Mouse (Mus musculus) bone marrow, adult 2 months (tissue): ENCODE data around the gene Olfr270.

Experiments used
- CTCF ChIP-seq: fragments of 200-500 bp; IDR thresholded peaks from 2 replicates; pipeline ENCODE4 v1.5.1; 2011; ENCODE audit warnings: low read length, control low read depth; ENCODE audit not compliant: control insufficient read depth, insufficient read depth
- POLR2A ChIP-seq: fragments of 200-500 bp; IDR thresholded peaks from 2 replicates; pipeline ENCODE4 v1.6.1; 2011; ENCODE audit warnings: low read depth, mild to moderate bottlenecking, control low read depth, low read length, borderline replicate concordance; ENCODE audit not compliant: control insufficient read depth

GRCm38 (mm10) chr4:52917311-52917688 lies 47.0 kb upstream of the Olfr270 start:
- TF ChIP-seq CTCF (no peak), POLR2A (no peak)
